Mouse (Mus musculus) cortical plate, adult 2 months (tissue): ENCODE data around the gene Rnf11.

ENCODE experiments used
- CTCF ChIP-seq: fragments of 200-500 bp; IDR thresholded peaks from 2 replicates; pipeline ENCODE4 v1.5.1; 2011; ENCODE audit warnings: mild to moderate bottlenecking, control low read depth, low read length; ENCODE audit not compliant: insufficient read depth; ENCODE audit errors: extremely low read depth
- POLR2A ChIP-seq: fragments of 200-500 bp; IDR thresholded peaks from 2 replicates; pipeline ENCODE4 v1.6.1; 2011; ENCODE audit warnings: mild to moderate bottlenecking, low read length, control low read depth; ENCODE audit not compliant: insufficient read depth; ENCODE audit errors: extremely low read depth

DNA sequence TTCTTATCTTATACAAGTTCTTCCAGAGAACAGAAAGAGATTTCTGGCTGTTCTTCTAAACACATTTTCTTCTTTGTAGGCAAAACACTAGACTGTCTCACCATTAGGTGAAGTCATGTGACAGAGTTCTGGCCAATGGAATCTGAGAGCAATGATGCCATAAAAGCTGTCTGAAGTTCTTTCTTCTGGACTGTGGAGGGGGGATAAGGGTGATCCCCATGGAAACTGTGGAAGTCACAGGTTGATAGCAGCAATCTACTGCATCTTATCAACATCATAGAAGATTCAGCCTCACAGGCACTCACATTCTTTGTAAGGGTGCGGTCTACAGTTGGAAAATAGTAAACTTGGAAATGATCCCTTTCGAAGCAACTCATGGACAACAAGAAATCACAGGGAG lies 46.6 kb upstream of the Rnf11 start, which contains the start of gene 4930522H14Rik:
- no peak for TF ChIP-seq CTCF
- TF ChIP-seq POLR2A, result no peak
